18 mouse cellular contexts compared by ENCODE assay signal in genomic region chr1:155560678-155561077, GRCm38 (mm10). TPM values are rescaled to one million over a fixed set of nuclear protein-coding genes. Genes with fewer than 3 reads are reported as not detected.
DNase-seq lines count a peak whose midpoint lies in the region; ATAC-seq and TF ChIP-seq lines count a peak whose summit lies in the region.
"Had no signal": no experiment of that assay in that cellular context is flagged by ENCODE, and none has a peak within 500 bp of the region (broad histone marks: within the 10 kb centered on the region; RNA-seq: fewer than 3 reads in every experiment).

No protein-coding gene starts in this region.

- no peak overlapping the region for H3K27ac ChIP-seq in forebrain, embryonic 13.5 days
- H3K27ac ChIP-seq in forebrain, embryonic 15.5 days (replicated peaks), result no peak overlapping the region
- no peak overlapping the region for H3K27ac ChIP-seq in midbrain, embryonic 14.5 days (replicated peaks; ENCODE audit: low read depth, low read length)
- no peak overlapping the region for H3K27ac ChIP-seq in midbrain, embryonic 10.5 days (replicated peaks)
- peak overlapping the region; percentile 45; the same call in 1 of the 2 replicates for H3K27ac ChIP-seq in MEL (ENCODE audit: control insufficient read depth, low read depth, low read length)
- no peak overlapping the region for H3K27ac ChIP-seq in liver, embryonic 16.5 days (ENCODE audit: low read length)
- H3K27ac ChIP-seq: heart, embryonic 10.5 days; hindbrain, embryonic 13.5 days had no signal

- WGBS in forebrain, embryonic 13.5 days, result 94% methylated on average over 2 of the region's 2 CpGs
- 85% methylated on average over 2 of the region's 2 CpGs for WGBS in forebrain, embryonic 15.5 days
- 86% methylated on average over 2 of the region's 2 CpGs for WGBS in midbrain, embryonic 14.5 days
- 87% methylated on average over 2 of the region's 2 CpGs for WGBS in midbrain, embryonic 10.5 days
- 13% methylated on average over 2 of the region's 2 CpGs for WGBS in liver, embryonic 16.5 days (ENCODE audit: insufficient replicate concordance)

- no peak for ATAC-seq in forebrain, embryonic 13.5 days
- no peak for ATAC-seq in forebrain, embryonic 15.5 days (replicated peaks)
- no peak for ATAC-seq in midbrain, embryonic 14.5 days (ENCODE audit: low FRiP score, low TSS enrichment)
- no peak for ATAC-seq in liver, embryonic 16.5 days (ENCODE audit: low read depth)
- ATAC-seq: forebrain, embryonic 14.5 days had no signal

- TF ChIP-seq POLR2A in MEL (IDR thresholded peaks at IDR 0.05; ENCODE audit: control insufficient read depth in 1 of 2, insufficient read depth in 1 of 2, low read depth in 1 of 2, low read length in 2 of 2, poor library complexity in 1 of 2), result no peak

- peaks cover 30% of the 10 kb centered on the region for H3K4me1 ChIP-seq in forebrain, embryonic 13.5 days
- peaks cover 32% of the 10 kb centered on the region for H3K4me1 ChIP-seq in forebrain, embryonic 15.5 days
- H3K4me1 ChIP-seq in midbrain, embryonic 14.5 days (ENCODE audit: control insufficient read depth, insufficient read depth, low read length), result peaks cover 18% of the 10 kb centered on the region
- peaks cover 36% of the 10 kb centered on the region for H3K4me1 ChIP-seq in midbrain, embryonic 10.5 days
- H3K4me1 ChIP-seq in MEL (ENCODE audit: control insufficient read depth in 1 of 2, insufficient read depth in 2 of 2, low read length in 2 of 2), result peaks cover 16 to 32% of the 10 kb centered on the region in 2 experiments
- peaks cover 28% of the 10 kb centered on the region for H3K4me1 ChIP-seq in liver, embryonic 16.5 days (ENCODE audit: control insufficient read depth, low read depth, low read length)

- H3K79me2 ChIP-seq in MEL (ENCODE audit: control insufficient read depth, insufficient read depth, low read length, poor library complexity), result peaks cover 53% of the 10 kb centered on the region

- no peak for TF ChIP-seq CTCF in MEL (IDR thresholded peaks at IDR 0.05 in 2 of 3, conservative IDR thresholded peaks at IDR 0.05 in 1 of 3; ENCODE audit: control insufficient read depth in 1 of 3, insufficient read depth in 1 of 3, low read depth in 2 of 3, low read length in 3 of 3, poor library complexity in 1 of 3, severe bottlenecking in 1 of 3)

- TF ChIP-seq EP300 in MEL (IDR thresholded peaks at IDR 0.05; ENCODE audit: low read depth in 1 of 2, low read length in 2 of 2), result peak; percentile 56 to 60

- no peak overlapping the region for H3K4me3 ChIP-seq in forebrain, embryonic 13.5 days
- no peak overlapping the region for H3K4me3 ChIP-seq in forebrain, embryonic 15.5 days
- no peak overlapping the region for H3K4me3 ChIP-seq in midbrain, embryonic 14.5 days (replicated peaks; ENCODE audit: low read depth, low read length)
- H3K4me3 ChIP-seq in midbrain, embryonic 10.5 days, result no peak overlapping the region
- peak overlapping the region in 1 of 2 experiments; percentile 99; a peak in 2 of 4 replicates for H3K4me3 ChIP-seq in MEL (ENCODE audit: control insufficient read depth in 1 of 2, insufficient read depth in 1 of 2, low read depth in 2 of 2, low read length in 2 of 2)
- no peak overlapping the region for H3K4me3 ChIP-seq in liver, embryonic 16.5 days (ENCODE audit: low read depth, low read length)
- H3K4me3 ChIP-seq: heart, embryonic 10.5 days; hindbrain, embryonic 13.5 days had no signal

- no peaks in the 10 kb centered on the region for H3K27me3 ChIP-seq in forebrain, embryonic 13.5 days
- H3K27me3 ChIP-seq in forebrain, embryonic 15.5 days, result no peaks in the 10 kb centered on the region
- H3K27me3 ChIP-seq in midbrain, embryonic 14.5 days (ENCODE audit: control insufficient read depth, insufficient read depth, low read length), result no peaks in the 10 kb centered on the region
- no peaks in the 10 kb centered on the region for H3K27me3 ChIP-seq in midbrain, embryonic 10.5 days (ENCODE audit: low read depth, poor library complexity, severe bottlenecking)
- H3K27me3 ChIP-seq in MEL (ENCODE audit: control insufficient read depth in 1 of 2, insufficient read depth in 2 of 2, low read length in 2 of 2), result no peaks in the 10 kb centered on the region
- no peaks in the 10 kb centered on the region for H3K27me3 ChIP-seq in liver, embryonic 16.5 days (ENCODE audit: control insufficient read depth, insufficient read depth, low read depth, low read length)
- H3K27me3 ChIP-seq: CH12.LX; hindbrain, embryonic 13.5 days had no signal

- no peak for TF ChIP-seq RAD21 in MEL (IDR thresholded peaks at IDR 0.05; ENCODE audit: low read depth, low read length)

- peaks cover 5% of the 10 kb centered on the region for H3K36me3 ChIP-seq in forebrain, embryonic 13.5 days (ENCODE audit: poor library complexity, severe bottlenecking)
- 0 out of 2 replicates have a peak, but pooled peaks cover under 1% of the 10 kb centered on the region for H3K36me3 ChIP-seq in forebrain, embryonic 15.5 days
- H3K36me3 ChIP-seq in midbrain, embryonic 14.5 days (ENCODE audit: control insufficient read depth, insufficient read depth, low read length), result peaks cover 3% of the 10 kb centered on the region; the same call in 1 of the 2 replicates
- H3K36me3 ChIP-seq in midbrain, embryonic 10.5 days, result peaks cover 12% of the 10 kb centered on the region
- peaks cover 7 to 39% of the 10 kb centered on the region in 2 experiments for H3K36me3 ChIP-seq in MEL (ENCODE audit: control insufficient read depth in 1 of 2, insufficient read depth in 2 of 2, low read length in 2 of 2)
- no peaks in the 10 kb centered on the region for H3K36me3 ChIP-seq in liver, embryonic 16.5 days (ENCODE audit: control insufficient read depth, insufficient read depth)

- H3K9ac ChIP-seq in forebrain, embryonic 13.5 days, result no peak overlapping the region
- H3K9ac ChIP-seq in forebrain, embryonic 15.5 days (replicated peaks), result no peak overlapping the region
- H3K9ac ChIP-seq in midbrain, embryonic 14.5 days (replicated peaks; ENCODE audit: low read length), result no peak overlapping the region
- no peak overlapping the region for H3K9ac ChIP-seq in MEL (ENCODE audit: control insufficient read depth, low read depth, low read length, poor library complexity, severe bottlenecking)
- H3K9ac ChIP-seq in liver, embryonic 16.5 days (ENCODE audit: low read depth, low read length), result no peak overlapping the region
- H3K9ac ChIP-seq: hindbrain, embryonic 13.5 days had no signal

- H3K4me2 ChIP-seq in forebrain, embryonic 13.5 days, result 0 out of 2 replicates have a peak overlapping the region, but pooled peaks have one; percentile 5
- no peak overlapping the region for H3K4me2 ChIP-seq in forebrain, embryonic 15.5 days (replicated peaks)
- H3K4me2 ChIP-seq in midbrain, embryonic 14.5 days (ENCODE audit: low read length), result peak overlapping the region; percentile 8; the same call in 1 of the 2 replicates
- peak overlapping the region; percentile 22 for H3K4me2 ChIP-seq in liver, embryonic 16.5 days (ENCODE audit: low read depth, low read length)

- DNase-seq in midbrain, embryonic 14.5 days, result no peak
- DNase-seq in midbrain, embryonic 10.5 days (ENCODE audit: low spot score), result no peak
- no peak for DNase-seq in MEL (ENCODE audit: low read depth, low spot score)
- no peak for DNase-seq in right cerebral cortex, adult 18-20 months
- DNase-seq: adrenal gland, adult 8-10 months; cerebellum, adult 11-12 months; cerebellum, adult 9-10 months; cerebellum, postnatal 25 days; heart, adult 18-20 months; heart, postnatal 10 days; heart, postnatal 4 days had no signal

- H3K9me3 ChIP-seq in forebrain, embryonic 13.5 days (replicated peaks), result no peaks in the 10 kb centered on the region
- H3K9me3 ChIP-seq in forebrain, embryonic 15.5 days, result no peaks in the 10 kb centered on the region
- no peaks in the 10 kb centered on the region for H3K9me3 ChIP-seq in midbrain, embryonic 14.5 days (ENCODE audit: control insufficient read depth, low read length)
- no peaks in the 10 kb centered on the region for H3K9me3 ChIP-seq in midbrain, embryonic 10.5 days (replicated peaks)
- H3K9me3 ChIP-seq in MEL (replicated peaks; ENCODE audit: insufficient read depth, low read length), result no peaks in the 10 kb centered on the region
- no peaks in the 10 kb centered on the region for H3K9me3 ChIP-seq in liver, embryonic 16.5 days (replicated peaks; ENCODE audit: control insufficient read depth, low read length)
- H3K9me3 ChIP-seq: heart, embryonic 10.5 days; hindbrain, embryonic 13.5 days had no signal

TF ChIP-seq in MEL, 35 proteins besides CTCF, POLR2A, EP300 and RAD21 (continues in another document):
- no peak for TF ChIP-seq KAT2A (conservative IDR thresholded peaks at IDR 0.05; ENCODE audit: low read depth, low read length)
- peak; percentile 60 for TF ChIP-seq TCF12 (IDR thresholded peaks at IDR 0.05; ENCODE audit: low read depth, low read length)
- TF ChIP-seq GATA1 (IDR thresholded peaks at IDR 0.05; ENCODE audit: low read depth, low read length), result peak; percentile 78
- TF ChIP-seq MXI1 (IDR thresholded peaks at IDR 0.05; ENCODE audit: low read depth, low read length), result peak; percentile 17; the same call in 1 of the 2 replicates
- no peak for TF ChIP-seq ETS1 (IDR thresholded peaks at IDR 0.05; ENCODE audit: low read depth, low read length)
- TF ChIP-seq BHLHE40 (IDR thresholded peaks at IDR 0.05; ENCODE audit: borderline replicate concordance, low read depth, low read length), result no peak
- no peak for TF ChIP-seq POLR2AphosphoS5 (IDR thresholded peaks at IDR 0.05; ENCODE audit: borderline replicate concordance, low read depth, low read length)
- TF ChIP-seq MYB (IDR thresholded peaks at IDR 0.05; ENCODE audit: low read depth, low read length), result no peak
- no peak for TF ChIP-seq ZMIZ1 (IDR thresholded peaks at IDR 0.05; ENCODE audit: low read depth, low read length)
- TF ChIP-seq NRF1 (IDR thresholded peaks at IDR 0.05; ENCODE audit: insufficient read depth, low read depth, low read length, poor library complexity, severe bottlenecking), result no peak
- no peak for TF ChIP-seq MYC (IDR thresholded peaks at IDR 0.05; ENCODE audit: low read depth, low read length)
- TF ChIP-seq ZNF384 (IDR thresholded peaks at IDR 0.05; ENCODE audit: low read depth, low read length), result no peak
- TF ChIP-seq POLR2AphosphoS2 (IDR thresholded peaks at IDR 0.05; ENCODE audit: low read length), result no peak
- TF ChIP-seq ELF1 (IDR thresholded peaks at IDR 0.05; ENCODE audit: low read depth, low read length), result no peak
- TF ChIP-seq USF1 (IDR thresholded peaks at IDR 0.05; ENCODE audit: low read depth, low read length), result no peak

RNA-seq across cellular contexts. Expression of gene Acbd6, which starts 2.8 kb away (rescaled TPM):
- polyA plus RNA-seq in forebrain, embryonic 13.5 days (2015; fragmentation: Nextera tagmentation; extraction: Ambion mirVana), result 74.2 and 84.3 TPM in 2 replicates
- 97.7 and 106 TPM in 2 replicates for polyA plus RNA-seq in forebrain, embryonic 15.5 days (2015; fragmentation: Nextera tagmentation; extraction: Ambion mirVana)
- polyA plus RNA-seq in midbrain, embryonic 14.5 days (2014; fragmentation: Nextera tagmentation; extraction: Ambion mirVana), result 91.8 and 98.1 TPM in 2 replicates
- 69.1 and 71.5 TPM in 2 replicates for polyA plus RNA-seq in midbrain, embryonic 10.5 days (2016; fragmentation: Nextera tagmentation; extraction: Ambion mirVana)
- total RNA-seq in MEL (2012; rRNA removed), result 96.6 and 102 TPM in 2 replicates
- polyA plus RNA-seq in MEL (2012; ENCODE audit: insufficient read depth in 1 of 2, insufficient read length in 2 of 2, low read depth in 1 of 2, low replicate concordance in 2 of 2, missing spikeins in 1 of 2), result 100 to 1,000 TPM; 145 to 270 TPM
- 28.6 and 29.1 TPM in 2 replicates for polyA plus RNA-seq in liver, embryonic 16.5 days (2015; fragmentation: Nextera tagmentation; extraction: Ambion mirVana)
